Mouse (Mus musculus): ENCODE measurements around the gene Btf3. TPM values are rescaled to one million over a fixed set of nuclear protein-coding genes. Genes with fewer than 3 reads are reported as not detected.

Btf3 gene
- polyA plus RNA-seq, 1 experiment from 2014 or later: 773 TPM

DNA sequence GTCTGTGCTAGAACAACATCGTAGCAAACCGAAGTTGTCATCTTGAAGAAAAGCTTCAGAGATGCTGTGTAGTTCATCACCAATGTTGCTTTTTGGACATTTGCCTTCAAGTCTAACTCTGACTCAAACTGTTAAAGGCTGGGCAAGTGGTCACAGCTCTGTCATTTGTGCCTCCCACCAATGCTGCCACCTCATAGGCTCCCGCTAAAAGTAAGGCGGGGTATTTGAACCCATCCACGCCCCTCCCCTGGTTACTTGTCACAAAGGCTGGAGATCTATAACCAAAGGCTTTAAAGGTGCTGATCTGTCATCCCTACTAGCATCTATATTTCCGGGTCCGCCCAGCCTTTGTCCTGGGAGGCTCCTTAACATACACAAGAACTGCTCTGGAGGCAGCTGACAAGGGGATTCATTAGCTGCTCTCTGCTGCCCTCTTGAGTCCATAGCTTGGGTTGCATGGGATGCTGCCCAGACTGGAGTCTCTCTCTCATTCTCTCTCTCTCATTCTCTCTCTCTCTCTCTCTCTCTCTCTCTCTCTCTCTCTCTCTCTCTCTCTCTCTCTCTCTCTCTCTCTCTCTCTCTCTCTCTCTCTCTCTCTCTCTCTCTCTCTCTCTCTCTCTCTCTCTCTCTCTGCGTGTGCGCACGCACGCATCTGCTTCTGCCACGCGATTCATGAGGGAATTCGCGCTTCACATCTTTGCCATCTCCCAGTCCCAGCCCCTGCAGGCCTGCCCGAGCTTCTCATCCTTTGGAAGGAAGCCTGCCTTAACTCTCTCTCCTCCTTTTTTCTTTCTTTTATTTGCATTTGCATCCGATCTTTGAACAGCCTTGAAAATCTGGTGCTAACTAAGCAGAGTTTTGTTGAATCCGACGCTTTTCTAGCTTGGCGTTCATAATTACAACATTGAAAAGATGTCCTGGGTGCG is 17.7 kb downstream of the Btf3 start:
- Histone ChIP-seq H3K36me3 (ENCODE audit: control insufficient read depth, insufficient read depth, low read length) (no peaks in the 10 kb centered on the region), H3K4me1 (replicated peaks; ENCODE audit: control insufficient read depth, insufficient read depth, low read length) (no peaks in the 10 kb centered on the region), H3K9me3 (ENCODE audit: control insufficient read depth, low read length) (peaks cover 2% of the 10 kb centered on the region; the same call in 1 of the 2 replicates), H3K4me3 (ENCODE audit: low read depth, low read length) (no peak overlapping the region), H3K4me2 (ENCODE audit: low read depth, low read length, severe bottlenecking) (0 out of 2 replicates have a peak overlapping the region, but pooled peaks have one; percentile 26), H3K27me3 (ENCODE audit: control insufficient read depth, insufficient read depth, low read length) (no peaks in the 10 kb centered on the region), H3K27ac (ENCODE audit: low read depth, low read length) (no peak overlapping the region), H3K9ac (ENCODE audit: low read length) (peak overlapping the region; percentile 44; the same call in 1 of the 2 replicates)
- ATAC-seq (replicated peaks; ENCODE audit: low FRiP score) (peak; percentile 70), DNase-seq (ENCODE audit: low spot score) (peak; percentile 92)
- WGBS: 56% methylated on average over 21 of the region's 21 CpGs

GRCm38 (mm10) chr13:98297883-98298482 is 18.8 kb downstream of the Btf3 start:
- Histone ChIP-seq H3K9me3 (ENCODE audit: control insufficient read depth, low read length) (peaks cover 2% of the 10 kb centered on the region; the same call in 1 of the 2 replicates), H3K4me3 (ENCODE audit: low read depth, low read length) (no peak overlapping the region), H3K4me2 (ENCODE audit: low read depth, low read length, severe bottlenecking) (no peak overlapping the region), H3K4me1 (replicated peaks; ENCODE audit: control insufficient read depth, insufficient read depth, low read length) (no peaks in the 10 kb centered on the region), H3K27ac (ENCODE audit: low read depth, low read length) (no peak overlapping the region), H3K27me3 (ENCODE audit: control insufficient read depth, insufficient read depth, low read length) (no peaks in the 10 kb centered on the region), H3K36me3 (ENCODE audit: control insufficient read depth, insufficient read depth, low read length) (no peaks in the 10 kb centered on the region), H3K9ac (ENCODE audit: low read length) (no peak overlapping the region)
- DNase-seq (ENCODE audit: low spot score) (no peak), ATAC-seq (replicated peaks; ENCODE audit: low FRiP score) (no peak)
- 89% methylated on average over 6 of the region's 6 CpGs for WGBS

GRCm38 (mm10) chr13:98296072-98296471 is 20.7 kb downstream of the Btf3 start:
- Histone ChIP-seq H3K9me3 (ENCODE audit: control insufficient read depth, low read length) (peaks cover 2% of the 10 kb centered on the region; the same call in 1 of the 2 replicates), H3K4me3 (ENCODE audit: low read depth, low read length) (no peak overlapping the region), H3K27me3 (ENCODE audit: control insufficient read depth, insufficient read depth, low read length) (no peaks in the 10 kb centered on the region), H3K4me2 (ENCODE audit: low read depth, low read length, severe bottlenecking) (no peak overlapping the region), H3K9ac (ENCODE audit: low read length) (no peak overlapping the region), H3K36me3 (ENCODE audit: control insufficient read depth, insufficient read depth, low read length) (no peaks in the 10 kb centered on the region), H3K4me1 (replicated peaks; ENCODE audit: control insufficient read depth, insufficient read depth, low read length) (no peaks in the 10 kb centered on the region), H3K27ac (ENCODE audit: low read depth, low read length) (no peak overlapping the region)
- 55% methylated on average over 5 of the region's 5 CpGs for WGBS
- ATAC-seq (replicated peaks; ENCODE audit: low FRiP score) (no peak), DNase-seq (ENCODE audit: low spot score) (no peak)

DNA sequence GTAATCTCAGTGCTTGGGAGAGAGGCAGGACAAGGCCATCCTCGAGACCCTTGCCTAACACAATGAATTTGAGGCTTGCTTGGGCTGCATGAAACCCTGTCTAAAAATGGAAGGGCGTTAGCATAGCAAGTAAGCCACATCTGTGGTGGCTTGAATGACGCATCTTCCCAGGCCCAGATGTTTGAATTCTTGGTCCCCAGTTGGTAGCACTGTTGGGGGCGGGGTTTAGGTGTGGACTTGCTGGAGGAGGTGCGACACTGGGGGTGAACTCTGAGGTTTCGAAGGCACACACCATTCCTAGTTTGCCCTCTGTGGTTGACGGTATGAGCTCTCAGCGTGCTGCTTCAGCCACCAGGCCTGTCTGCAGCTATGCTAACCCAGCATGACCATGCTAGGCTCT is 25.1 kb downstream of the Btf3 start:
- H3K36me3 ChIP-seq (ENCODE audit: control insufficient read depth, insufficient read depth, low read length): no peaks in the 10 kb centered on the region
- ATAC-seq (replicated peaks; ENCODE audit: low FRiP score) (no peak), DNase-seq (ENCODE audit: low spot score) (no peak)
- no peak overlapping the region for H3K27ac ChIP-seq (ENCODE audit: low read depth, low read length)
- H3K9ac ChIP-seq (ENCODE audit: low read length): no peak overlapping the region
- 84% methylated on average over 8 of the region's 8 CpGs for WGBS
- H3K4me1 ChIP-seq (replicated peaks; ENCODE audit: control insufficient read depth, insufficient read depth, low read length): no peaks in the 10 kb centered on the region
- H3K9me3 ChIP-seq (ENCODE audit: control insufficient read depth, low read length): peaks cover 2% of the 10 kb centered on the region; the same call in 1 of the 2 replicates
- H3K4me2 ChIP-seq (ENCODE audit: low read depth, low read length, severe bottlenecking): no peak overlapping the region
- no peaks in the 10 kb centered on the region for H3K27me3 ChIP-seq (ENCODE audit: control insufficient read depth, insufficient read depth, low read length)
- no peak overlapping the region for H3K4me3 ChIP-seq (ENCODE audit: low read depth, low read length)

DNA sequence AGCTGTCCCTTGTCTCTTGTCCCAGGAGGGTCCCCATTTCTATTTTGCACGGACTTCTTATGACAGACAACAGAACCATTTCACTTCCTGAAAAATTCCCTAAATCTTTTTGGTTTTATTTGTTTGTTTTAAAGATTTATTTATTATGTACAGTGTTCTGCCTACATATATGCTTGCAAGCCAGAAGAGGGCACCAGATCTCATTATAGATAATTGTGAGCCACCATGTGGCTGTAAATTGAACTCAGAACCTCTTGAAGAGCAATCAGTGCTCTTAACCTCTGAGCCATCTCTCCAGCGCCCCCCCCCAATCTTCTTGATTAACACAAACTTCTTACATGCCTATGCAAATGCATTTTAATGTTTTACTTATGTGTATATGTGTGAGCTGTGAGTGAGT is 26.1 kb downstream of the Btf3 start:
- Histone ChIP-seq H3K4me1 (replicated peaks; ENCODE audit: control insufficient read depth, insufficient read depth, low read length) (no peaks in the 10 kb centered on the region), H3K36me3 (ENCODE audit: control insufficient read depth, insufficient read depth, low read length) (no peaks in the 10 kb centered on the region), H3K9me3 (ENCODE audit: control insufficient read depth, low read length) (peaks cover 2% of the 10 kb centered on the region; the same call in 1 of the 2 replicates), H3K27ac (ENCODE audit: low read depth, low read length) (no peak overlapping the region), H3K9ac (ENCODE audit: low read length) (no peak overlapping the region), H3K27me3 (ENCODE audit: control insufficient read depth, insufficient read depth, low read length) (no peaks in the 10 kb centered on the region), H3K4me3 (ENCODE audit: low read depth, low read length) (no peak overlapping the region), H3K4me2 (ENCODE audit: low read depth, low read length, severe bottlenecking) (no peak overlapping the region)
- WGBS: 41% methylated on average over 2 of the region's 2 CpGs
- ATAC-seq (replicated peaks; ENCODE audit: low FRiP score) (no peak), DNase-seq (ENCODE audit: low spot score) (no peak)

DNA sequence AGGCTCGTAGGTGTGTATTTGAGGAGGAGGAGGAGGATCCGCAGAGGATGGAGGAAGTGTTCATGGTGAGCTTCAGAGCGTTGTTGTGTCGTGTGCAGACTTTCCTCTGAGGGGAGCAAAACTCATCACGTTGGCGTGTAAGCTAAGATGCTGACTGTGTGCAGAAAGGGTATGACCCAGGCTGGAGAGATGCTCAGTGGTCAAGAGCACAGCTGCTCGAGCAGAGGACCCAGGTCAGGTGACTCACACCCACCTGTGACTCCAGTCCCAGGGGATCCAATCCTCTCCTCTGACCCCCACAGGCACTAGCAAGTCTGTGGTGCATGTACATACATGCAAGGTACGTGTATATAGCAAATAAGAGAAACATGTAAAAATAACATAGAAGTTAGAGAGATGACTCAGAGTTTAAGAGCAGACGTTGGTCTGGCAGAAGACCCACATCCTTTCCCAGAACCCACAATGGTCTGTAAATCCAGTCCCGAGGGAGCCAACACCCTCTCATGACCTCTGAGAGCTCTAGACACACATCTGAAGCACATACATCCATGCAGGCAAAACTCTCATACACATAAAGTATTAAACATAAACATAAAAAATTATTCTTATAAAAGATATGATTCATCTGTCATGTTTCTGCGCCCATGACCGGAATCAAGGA is 35.7 kb downstream of the Btf3 start:
- Histone ChIP-seq H3K27me3 (ENCODE audit: control insufficient read depth, insufficient read depth, low read length) (no peaks in the 10 kb centered on the region), H3K27ac (ENCODE audit: low read depth, low read length) (no peak overlapping the region), H3K4me2 (ENCODE audit: low read depth, low read length, severe bottlenecking) (no peak overlapping the region), H3K36me3 (ENCODE audit: control insufficient read depth, insufficient read depth, low read length) (no peaks in the 10 kb centered on the region), H3K9me3 (ENCODE audit: control insufficient read depth, low read length) (no peaks in the 10 kb centered on the region), H3K9ac (ENCODE audit: low read length) (no peak overlapping the region), H3K4me1 (replicated peaks; ENCODE audit: control insufficient read depth, insufficient read depth, low read length) (no peaks in the 10 kb centered on the region), H3K4me3 (ENCODE audit: low read depth, low read length) (no peak overlapping the region)
- ATAC-seq (replicated peaks; ENCODE audit: low FRiP score) (no peak), DNase-seq (ENCODE audit: low spot score) (no peak)
- whole genome bisulfite sequencing: 82% methylated on average over 12 of the region's 12 CpGs

- Histone ChIP-seq H3K9ac (ENCODE audit: low read length) (no peak within 1 kb of the TSS), H3K4me3 (ENCODE audit: low read depth, low read length) (no peak within 1 kb of the TSS), H3K36me3 (ENCODE audit: control insufficient read depth, insufficient read depth, low read length) (no peaks in the 10 kb centered on the region), H3K9me3 (ENCODE audit: control insufficient read depth, low read length) (no peaks in the 10 kb centered on the region), H3K4me1 (replicated peaks; ENCODE audit: control insufficient read depth, insufficient read depth, low read length) (no peaks in the 10 kb centered on the region), H3K4me2 (ENCODE audit: low read depth, low read length, severe bottlenecking) (no peak within 1 kb of the TSS), H3K27ac (ENCODE audit: low read depth, low read length) (no peak within 1 kb of the TSS), H3K27me3 (ENCODE audit: control insufficient read depth, insufficient read depth, low read length) (no peaks in the 10 kb centered on the region)
- ATAC-seq (replicated peaks; ENCODE audit: low FRiP score) (no peak), DNase-seq (ENCODE audit: low spot score) (no peak)
- 91% methylated on average over 5 of the region's 5 CpGs for WGBS
These were observed 37.1 kb downstream of the Btf3 start, which contains the start of gene Gm21976 for GRCm38 (mm10) chr13:98279686-98280085. Gm21976 (plus strand) TSS chr13:98279887.

- Histone ChIP-seq H3K9me3 (ENCODE audit: control insufficient read depth, low read length) (no peaks in the 10 kb centered on the region), H3K27ac (ENCODE audit: low read depth, low read length) (no peak overlapping the region), H3K9ac (ENCODE audit: low read length) (no peak overlapping the region), H3K4me2 (ENCODE audit: low read depth, low read length, severe bottlenecking) (no peak overlapping the region), H3K27me3 (ENCODE audit: control insufficient read depth, insufficient read depth, low read length) (no peaks in the 10 kb centered on the region), H3K4me3 (ENCODE audit: low read depth, low read length) (no peak overlapping the region), H3K36me3 (ENCODE audit: control insufficient read depth, insufficient read depth, low read length) (no peaks in the 10 kb centered on the region; the same call in 1 of the 2 replicates), H3K4me1 (replicated peaks; ENCODE audit: control insufficient read depth, insufficient read depth, low read length) (no peaks in the 10 kb centered on the region)
- DNase-seq (ENCODE audit: low spot score): no peak
- 89% methylated on average over 2 of the region's 2 CpGs for WGBS
- no peak for ATAC-seq (replicated peaks; ENCODE audit: low FRiP score)
These were observed 39.3 kb downstream of the Btf3 start for GRCm38 (mm10) chr13:98277501-98277900.

Data from forebrain, embryonic 11.5 days (tissue).